Mouse (Mus musculus) liver, postnatal 0 days (tissue): Measurements from ENCODE around the gene Ppie.

Experiments used
- CTCF ChIP-seq: sonication (generic); IDR thresholded peaks from 2 replicates; pipeline ENCODE4 v1.5.1; 2016; ENCODE audit warnings: antibody characterized with exemption, low read depth
- EP300 ChIP-seq: IDR thresholded peaks from 2 replicates; pipeline ENCODE4 v1.6.1; 2016; ENCODE audit warnings: antibody characterized with exemption, low read depth, mild to moderate bottlenecking

DNA sequence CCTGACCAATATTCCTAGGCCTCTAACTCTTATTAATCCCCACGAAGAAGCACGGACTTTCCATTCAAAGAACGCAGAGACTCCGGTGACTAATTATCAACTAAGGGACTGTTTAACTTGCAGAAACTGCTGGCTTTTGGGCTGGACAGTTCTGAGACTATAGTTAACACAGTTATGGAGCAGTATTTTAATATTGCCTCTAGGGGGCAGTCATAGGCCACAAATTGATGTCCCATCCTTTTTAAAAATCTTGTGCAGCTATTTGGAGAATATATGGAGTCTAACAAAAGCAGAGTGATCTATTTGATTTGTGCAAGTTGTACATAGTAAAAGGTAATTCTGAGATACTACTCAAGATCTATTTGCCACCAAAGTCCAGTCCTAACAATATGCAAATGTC, 15.3 kb upstream of the Ppie start:
- TF ChIP-seq CTCF (peak; percentile 58), EP300 (no peak)
